Mouse (Mus musculus): ENCODE data around the gene Nudcd3. TPM values are rescaled to one million over a fixed set of nuclear protein-coding genes. Genes with fewer than 3 reads are reported as not detected.

The Nudcd3 gene
- total RNA-seq, 1 experiment: 59.3 TPM

GRCm38 (mm10) chr11:6199410-6200086, 667 bp downstream of the Nudcd3 start, which contains the start of gene A730071L15Rik:
TSS of gene A730071L15Rik (plus strand) at chr11:6200029.
- in situ Hi-C loops (cut with MboI; ENCODE audit: low sequenced_read_pairs in 2 of 2, unreplicated experiment in 2 of 2): loop anchor here in 1 of 2 experiments (10.0 kb wide), 1 partner anchor 205 kb away; no protein-coding TSS in a partner anchor
- TF ChIP-seq ZNF384 (IDR thresholded peaks at IDR 0.05; ENCODE audit: low read depth, low read length): no peak
- no peak for TF ChIP-seq CHD2 (IDR thresholded peaks at IDR 0.05; ENCODE audit: low read depth, low read length)
- TF ChIP-seq HCFC1 (IDR thresholded peaks at IDR 0.05; ENCODE audit: borderline replicate concordance, insufficient read depth, low read length): no peak
- no peak for TF ChIP-seq ZC3H11A (IDR thresholded peaks at IDR 0.05; ENCODE audit: borderline replicate concordance, low read depth, low read length)
- no peak for TF ChIP-seq MAFK (IDR thresholded peaks at IDR 0.05; ENCODE audit: insufficient read depth, low read depth, low read length)

GRCm38 (mm10) chr11:6198449-6198848, 1.8 kb downstream of the Nudcd3 start:
- no peak overlapping the region for H3K27ac ChIP-seq (ENCODE audit: insufficient read depth, low read depth, low read length, poor library complexity, severe bottlenecking)
- peak overlapping the region in 1 of 2 experiments; percentile 76; a peak in 1 of 4 replicates for H3K4me3 ChIP-seq (ENCODE audit: insufficient read depth in 1 of 2, low read depth in 1 of 2, low read length in 2 of 2, poor library complexity in 1 of 2, severe bottlenecking in 1 of 2)
- H3K36me3 ChIP-seq (ENCODE audit: control insufficient read depth, insufficient read depth, low read length, poor library complexity, severe bottlenecking): no peaks in the 10 kb centered on the region; the same call in 1 of the 2 replicates
- H3K9ac ChIP-seq (ENCODE audit: insufficient read depth, low read depth, low read length, poor library complexity, severe bottlenecking): no peak overlapping the region
- H3K4me1 ChIP-seq (ENCODE audit: control insufficient read depth in 2 of 2, insufficient read depth in 2 of 2, low read length in 2 of 2, poor library complexity in 1 of 2): peaks cover 0 to 9% of the 10 kb centered on the region in 2 experiments; a peak in 2 of 4 replicates
- no peak for DNase-seq (ENCODE audit: low read depth, low spot score)
- no peak for TF ChIP-seq CHD2 (IDR thresholded peaks at IDR 0.05; ENCODE audit: low read depth, low read length)
- no peak for TF ChIP-seq HCFC1 (IDR thresholded peaks at IDR 0.05; ENCODE audit: borderline replicate concordance, insufficient read depth, low read length)
- TF ChIP-seq MAFK (IDR thresholded peaks at IDR 0.05; ENCODE audit: insufficient read depth, low read depth, low read length): no peak
- no peak for TF ChIP-seq ZC3H11A (IDR thresholded peaks at IDR 0.05; ENCODE audit: borderline replicate concordance, low read depth, low read length)
- TF ChIP-seq ZNF384 (IDR thresholded peaks at IDR 0.05; ENCODE audit: low read depth, low read length): no peak
- no peaks in the 10 kb centered on the region for H3K9me3 ChIP-seq (ENCODE audit: control insufficient read depth, insufficient read depth, low read depth, low read length)
- in situ Hi-C loops (cut with MboI; ENCODE audit: low sequenced_read_pairs in 2 of 2, unreplicated experiment in 2 of 2): loop anchor here in 1 of 2 experiments (10.0 kb wide), 1 partner anchor 204 kb away; no protein-coding TSS in a partner anchor

More at GRCm38 (mm10) chr11:6199410-6200086, 667 bp downstream of the Nudcd3 start, which contains the start of gene A730071L15Rik:
- H3K9ac ChIP-seq (ENCODE audit: insufficient read depth, low read depth, low read length, poor library complexity, severe bottlenecking): peak within 1 kb of the TSS; percentile 84
- DNase-seq (ENCODE audit: low read depth, low spot score): peak; percentile 31
- no peaks in the 10 kb centered on the region for H3K9me3 ChIP-seq (ENCODE audit: control insufficient read depth, insufficient read depth, low read depth, low read length)
- H3K4me3 ChIP-seq (ENCODE audit: insufficient read depth in 1 of 2, low read depth in 1 of 2, low read length in 2 of 2, poor library complexity in 1 of 2, severe bottlenecking in 1 of 2): peak within 1 kb of the TSS; percentile 76 to 84
- H3K36me3 ChIP-seq (ENCODE audit: control insufficient read depth, insufficient read depth, low read length, poor library complexity, severe bottlenecking): no peaks in the 10 kb centered on the region; the same call in 1 of the 2 replicates
- peaks cover 0 to 9% of the 10 kb centered on the region in 2 experiments; a peak in 2 of 4 replicates for H3K4me1 ChIP-seq (ENCODE audit: control insufficient read depth in 2 of 2, insufficient read depth in 2 of 2, low read length in 2 of 2, poor library complexity in 1 of 2)
- peak within 1 kb of the TSS; percentile 75 for H3K27ac ChIP-seq (ENCODE audit: insufficient read depth, low read depth, low read length, poor library complexity, severe bottlenecking)

- no peak for TF ChIP-seq CHD2 (IDR thresholded peaks at IDR 0.05; ENCODE audit: low read depth, low read length)
- TF ChIP-seq ZNF384 (IDR thresholded peaks at IDR 0.05; ENCODE audit: low read depth, low read length): no peak
- TF ChIP-seq HCFC1 (IDR thresholded peaks at IDR 0.05; ENCODE audit: borderline replicate concordance, insufficient read depth, low read length): no peak
- no peak for TF ChIP-seq MAFK (IDR thresholded peaks at IDR 0.05; ENCODE audit: insufficient read depth, low read depth, low read length)
- TF ChIP-seq ZC3H11A (IDR thresholded peaks at IDR 0.05; ENCODE audit: borderline replicate concordance, low read depth, low read length): no peak
- H3K4me3 ChIP-seq (ENCODE audit: insufficient read depth in 1 of 2, low read depth in 1 of 2, low read length in 2 of 2, poor library complexity in 1 of 2, severe bottlenecking in 1 of 2): no peak overlapping the region
- no peak for DNase-seq (ENCODE audit: low read depth, low spot score)
- in situ Hi-C loops (cut with MboI; ENCODE audit: low sequenced_read_pairs in 2 of 2, unreplicated experiment in 2 of 2): loop anchor here in 1 of 2 experiments (10.0 kb wide), 1 partner anchor 202 kb away; no protein-coding TSS in a partner anchor
- no peak overlapping the region for H3K27ac ChIP-seq (ENCODE audit: insufficient read depth, low read depth, low read length, poor library complexity, severe bottlenecking)
- H3K9me3 ChIP-seq (ENCODE audit: control insufficient read depth, insufficient read depth, low read depth, low read length): no peaks in the 10 kb centered on the region
- no peak overlapping the region for H3K9ac ChIP-seq (ENCODE audit: insufficient read depth, low read depth, low read length, poor library complexity, severe bottlenecking)
- peaks cover 0 to 9% of the 10 kb centered on the region in 2 experiments; a peak in 2 of 4 replicates for H3K4me1 ChIP-seq (ENCODE audit: control insufficient read depth in 2 of 2, insufficient read depth in 2 of 2, low read length in 2 of 2, poor library complexity in 1 of 2)
- H3K36me3 ChIP-seq (ENCODE audit: control insufficient read depth, insufficient read depth, low read length, poor library complexity, severe bottlenecking): peaks cover 5% of the 10 kb centered on the region
Measured at GRCm38 (mm10) chr11:6196780-6197179, 3.4 kb downstream of the Nudcd3 start.

GRCm38 (mm10) chr11:6187878-6188277, 12.3 kb downstream of the Nudcd3 start:
- H3K4me3 ChIP-seq (ENCODE audit: insufficient read depth in 1 of 2, low read depth in 1 of 2, low read length in 2 of 2, poor library complexity in 1 of 2, severe bottlenecking in 1 of 2): no peak overlapping the region
- in situ Hi-C loops (cut with MboI; ENCODE audit: low sequenced_read_pairs in 2 of 2, unreplicated experiment in 2 of 2): no loop called here
- peak; percentile 76 for DNase-seq (ENCODE audit: low read depth, low spot score)
- no peak overlapping the region for H3K27ac ChIP-seq (ENCODE audit: insufficient read depth, low read depth, low read length, poor library complexity, severe bottlenecking)
- TF ChIP-seq ZC3H11A (IDR thresholded peaks at IDR 0.05; ENCODE audit: borderline replicate concordance, low read depth, low read length): peak; percentile 90
- TF ChIP-seq MAFK (IDR thresholded peaks at IDR 0.05; ENCODE audit: insufficient read depth, low read depth, low read length): no peak
- no peak for TF ChIP-seq ZNF384 (IDR thresholded peaks at IDR 0.05; ENCODE audit: low read depth, low read length)
- H3K9me3 ChIP-seq (ENCODE audit: control insufficient read depth, insufficient read depth, low read depth, low read length): no peaks in the 10 kb centered on the region
- H3K36me3 ChIP-seq (ENCODE audit: control insufficient read depth, insufficient read depth, low read length, poor library complexity, severe bottlenecking): peaks cover 9% of the 10 kb centered on the region
- H3K9ac ChIP-seq (ENCODE audit: insufficient read depth, low read depth, low read length, poor library complexity, severe bottlenecking): no peak overlapping the region
- H3K4me1 ChIP-seq (ENCODE audit: control insufficient read depth in 2 of 2, insufficient read depth in 2 of 2, low read length in 2 of 2, poor library complexity in 1 of 2): peaks cover 0 to 17% of the 10 kb centered on the region in 2 experiments; a peak in 2 of 4 replicates
